Mouse (Mus musculus) bone marrow macrophage, adult 2 months (primary cell): Measurements from ENCODE around the gene Pla2g4f.

Source experiments
- CTCF ChIP-seq: IDR thresholded peaks from 2 replicates; pipeline ENCODE4 v1.5.1; 2012; ENCODE audit warnings: low read depth, mild to moderate bottlenecking, low read length, moderate library complexity
- POLR2A ChIP-seq: IDR thresholded peaks from 2 replicates; pipeline ENCODE4 v1.6.1; 2012; ENCODE audit warnings: mild to moderate bottlenecking, low read depth, low read length, borderline replicate concordance

GRCm38 (mm10) chr2:120284094-120284493, 29.9 kb downstream of the Pla2g4f start:
- TF ChIP-seq POLR2A: no peak
- no peak for TF ChIP-seq CTCF
